Mouse (Mus musculus) ES-E14 (cell line): ENCODE measurements around the gene Lhfpl2.

Experiments used
- MAFK ChIP-seq: IDR thresholded peaks from 2 replicates; pipeline ENCODE4 v1.6.1; 2014; ENCODE audit warnings: mild to moderate bottlenecking, low read depth, low read length, inconsistent platforms; ENCODE audit not compliant: insufficient read depth
- ZC3H11A ChIP-seq: IDR thresholded peaks from 2 replicates; pipeline ENCODE4 v1.6.1; 2012; ENCODE audit warnings: low read depth, mild to moderate bottlenecking, inconsistent platforms, low read length, borderline replicate concordance

DNA sequence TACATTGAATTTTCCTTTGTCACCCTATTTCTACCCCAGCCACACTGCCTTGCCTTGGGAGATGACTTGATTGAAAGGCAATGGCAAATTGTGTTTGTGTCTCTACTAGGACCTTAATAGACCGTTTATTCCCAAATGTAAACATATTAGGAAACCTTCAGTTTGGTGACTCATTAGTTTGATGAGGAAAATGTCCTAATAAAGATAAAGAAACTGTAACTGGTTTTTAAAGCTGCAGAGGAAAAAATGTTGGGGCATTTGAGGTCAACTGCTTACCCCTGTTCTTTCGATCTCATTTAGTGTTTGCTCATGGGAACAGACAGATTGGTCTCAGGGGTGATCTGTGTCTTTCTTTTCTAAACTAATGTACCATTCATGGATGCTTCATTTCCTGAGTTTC lies 40.1 kb downstream of the Lhfpl2 start:
- TF ChIP-seq ZC3H11A (no peak), MAFK (no peak)
